Mouse (Mus musculus): ENCODE measurements around the gene Mrpl32.

Mrpl32 gene

DNA sequence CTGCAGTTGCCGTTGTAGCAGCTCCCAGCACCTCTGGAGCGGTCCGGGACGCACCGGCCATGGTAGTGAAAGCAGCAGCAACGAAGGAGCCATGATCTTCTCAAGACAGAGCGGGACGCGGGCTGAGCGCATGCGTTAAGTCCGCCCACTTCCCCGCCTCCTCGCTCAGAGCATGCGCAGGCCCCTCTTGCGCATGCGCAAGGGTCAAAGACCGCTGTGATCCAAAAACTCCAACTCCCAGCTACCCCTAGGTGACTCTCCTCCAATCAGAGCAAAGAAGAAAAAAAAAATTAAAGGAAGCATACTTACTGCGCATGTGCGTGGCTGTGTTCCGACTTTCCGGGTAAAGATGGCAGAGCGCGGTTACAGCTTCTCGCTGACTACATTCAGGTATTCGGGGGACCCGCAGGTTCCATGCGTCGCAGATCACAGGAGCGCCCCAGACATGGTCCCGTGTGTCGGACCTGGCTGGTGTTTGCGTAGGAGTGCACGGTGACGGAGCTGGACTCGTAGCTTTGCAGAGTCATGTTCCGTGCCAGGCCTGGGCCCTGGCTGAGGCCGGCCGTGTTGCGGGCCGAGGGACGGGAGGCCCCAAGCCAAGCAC, at the start of gene Mrpl32, which contains the start of gene Psma2:
Mrpl32 (minus strand) TSS at position 240 of the 604 bp plus-strand sequence.
Psma2 (plus strand) TSS at position 315 of the 604 bp plus-strand sequence.
- in situ Hi-C loops (cut with MboI, MseI), result loop anchor here (25.0 kb wide), 1 partner anchor 451 kb away; no protein-coding TSS in a partner anchor

DNA sequence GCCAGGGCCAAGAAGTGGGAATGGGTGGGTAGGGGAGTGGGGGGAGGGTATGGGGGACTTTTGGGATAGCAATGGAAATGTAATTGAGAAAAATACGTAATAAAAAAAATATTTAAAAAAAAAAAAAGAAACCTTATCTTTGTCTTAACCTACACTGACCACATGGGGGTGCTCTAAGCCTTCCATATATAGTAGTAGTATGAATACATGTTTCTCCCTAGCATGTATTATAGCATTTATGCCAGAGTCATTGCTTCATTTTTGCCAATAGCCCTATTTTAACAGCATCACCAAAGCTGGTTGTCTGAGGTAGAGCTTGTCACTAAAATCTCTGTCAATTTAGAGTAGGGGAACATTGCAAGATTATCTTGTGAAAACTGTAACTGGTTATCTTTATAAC, 36.3 kb upstream of the Mrpl32 start:
- in situ Hi-C loops (cut with MboI, MseI), result loop anchor here (5.0 to 25.0 kb wide), 2 partner anchors 1062 to 1113 kb away; partner anchors contain the start of gene Lyst

DNA sequence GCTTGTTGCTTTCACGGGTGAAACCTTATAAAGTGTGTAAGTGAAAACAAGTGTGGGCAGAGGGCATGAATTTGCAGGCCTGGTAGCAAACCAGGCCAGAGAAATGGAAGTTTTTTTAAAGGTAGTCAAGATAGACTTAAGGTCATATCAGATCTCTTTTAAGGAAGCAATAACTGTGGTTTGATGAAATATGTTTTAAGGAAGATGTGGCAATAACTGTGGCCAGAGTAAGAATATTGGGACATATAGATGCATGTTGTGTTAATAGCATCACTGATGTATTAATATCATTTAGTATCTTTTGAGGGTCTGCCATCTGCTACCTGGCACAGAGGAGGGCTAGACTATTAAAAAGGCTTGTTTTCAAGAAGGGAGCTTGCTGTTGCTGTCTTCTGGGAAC, 27.0 kb upstream of the Mrpl32 start:
- in situ Hi-C loops (cut with MboI, MseI), result loop anchor here (5.0 to 25.0 kb wide), 2 partner anchors 688 to 1053 kb away; partner anchors contain the start of genes B3galnt2 and Lyst

DNA sequence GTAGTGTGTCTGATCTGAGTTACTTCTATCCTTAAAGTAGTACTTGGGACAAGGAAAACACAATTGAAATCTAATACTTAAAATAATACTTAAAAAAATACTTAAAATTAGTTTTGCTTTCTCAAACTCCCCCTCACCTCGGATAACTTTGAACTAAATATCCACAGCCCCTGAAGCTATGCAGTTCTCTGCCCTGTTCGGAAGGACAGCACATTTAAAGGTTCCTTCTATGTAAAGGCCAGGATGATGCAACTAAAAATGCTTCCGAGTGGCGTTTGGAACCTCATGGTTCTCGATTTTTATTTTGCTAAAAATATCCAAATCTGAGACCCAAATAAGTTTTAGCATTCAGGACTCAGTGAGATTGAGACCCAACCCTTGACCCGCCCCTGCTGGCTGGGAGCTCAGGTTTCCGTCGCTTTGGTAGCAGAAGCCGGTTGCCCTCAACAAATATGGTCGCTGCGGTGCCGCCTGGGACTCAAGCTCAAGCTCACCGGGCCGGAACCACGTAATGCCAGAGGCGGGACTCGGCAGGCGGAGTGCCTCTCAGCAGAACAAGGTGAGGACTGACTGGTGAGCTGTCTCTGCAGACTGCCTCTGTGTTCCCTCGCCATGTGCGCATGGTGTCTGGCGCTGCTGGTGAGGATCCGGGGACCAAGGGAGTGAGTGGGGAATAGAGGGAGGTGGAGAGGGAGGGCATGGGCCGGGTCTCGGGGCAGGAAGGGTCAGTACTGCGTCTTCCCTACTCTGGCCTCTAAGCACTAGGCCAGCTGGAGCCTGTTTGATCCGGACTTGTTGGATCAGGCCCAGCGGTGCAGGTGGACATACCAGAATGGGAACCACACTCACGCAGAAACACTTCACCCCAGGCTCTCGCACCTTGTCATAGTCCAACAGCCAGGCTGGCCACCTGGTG, 17.0 kb upstream of the Mrpl32 start, which contains the start of gene AW209491:
AW209491 (plus strand) TSS at position 429 of the 916 bp plus-strand sequence.
- in situ Hi-C loops (cut with MboI, MseI), result loop anchor here (25.0 kb wide), 1 partner anchor 1043 kb away; the partner anchor contains the start of gene Lyst

DNA sequence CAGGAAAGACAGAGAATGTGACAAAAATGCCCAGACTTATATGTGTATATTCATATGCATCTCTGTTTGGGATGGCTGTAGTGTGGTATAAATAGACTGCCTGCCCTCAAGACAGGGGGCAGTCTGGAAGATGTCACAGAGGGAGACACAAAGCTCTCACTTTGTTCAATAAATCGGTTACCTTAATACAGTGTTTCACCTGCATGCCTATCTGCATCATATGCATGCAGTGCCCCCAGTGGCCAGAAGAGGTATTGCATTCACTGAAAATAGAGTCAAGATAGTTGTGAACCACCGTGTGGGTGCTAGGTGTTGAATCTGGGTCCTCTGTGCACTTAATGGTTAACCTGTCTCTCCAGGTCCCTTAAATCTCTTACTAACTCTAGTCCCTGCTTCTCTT, 5.8 kb upstream of the Mrpl32 start:
- in situ Hi-C loops (cut with MboI, MseI), result loop anchor here (25.0 kb wide), 1 partner anchor 456 kb away; no protein-coding TSS in a partner anchor

DNA sequence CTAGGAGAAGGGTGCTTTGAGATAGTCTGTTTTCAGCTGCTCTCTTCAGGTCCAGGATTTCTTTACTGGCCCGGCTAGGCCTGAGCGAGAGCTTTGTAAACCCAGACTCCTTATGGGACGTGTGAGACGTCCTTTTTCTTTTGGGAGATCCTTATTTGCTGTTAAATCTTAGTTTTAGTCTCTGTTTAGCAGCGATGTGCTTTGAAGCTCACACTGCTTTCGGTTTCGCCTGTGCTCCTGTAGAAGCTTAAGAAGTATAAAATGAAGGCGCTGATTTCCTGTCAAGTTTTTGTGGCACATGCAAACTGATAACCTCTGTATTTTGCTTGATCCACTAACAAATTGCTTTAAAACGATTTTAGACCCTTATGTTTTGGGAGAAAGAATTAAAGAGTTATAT, 588 bp upstream of the Mrpl32 start:
- in situ Hi-C loops (cut with MboI, MseI), result loop anchor here (25.0 kb wide), 1 partner anchor 451 kb away; no protein-coding TSS in a partner anchor

DNA sequence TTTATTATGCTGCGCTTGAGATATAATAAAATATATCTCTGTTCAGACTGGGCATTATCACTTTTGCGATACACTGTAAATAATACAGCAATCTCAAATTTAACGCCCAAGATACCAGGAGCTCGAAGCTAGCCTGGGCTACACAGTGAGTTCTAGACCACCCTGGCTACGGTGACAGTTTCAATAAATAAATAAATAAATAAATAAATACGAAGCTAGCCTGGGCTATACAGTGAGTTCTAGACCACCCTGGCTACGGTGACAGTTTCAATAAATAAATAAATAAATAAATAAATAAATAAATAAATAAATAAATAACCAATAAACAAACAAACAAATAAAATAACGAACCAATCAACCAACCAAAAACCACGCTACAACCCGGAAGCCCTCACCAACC, 502 bp downstream of the Mrpl32 start:
- in situ Hi-C loops (cut with MboI, MseI), result loop anchor here (25.0 kb wide), 1 partner anchor 450 kb away; no protein-coding TSS in a partner anchor

DNA sequence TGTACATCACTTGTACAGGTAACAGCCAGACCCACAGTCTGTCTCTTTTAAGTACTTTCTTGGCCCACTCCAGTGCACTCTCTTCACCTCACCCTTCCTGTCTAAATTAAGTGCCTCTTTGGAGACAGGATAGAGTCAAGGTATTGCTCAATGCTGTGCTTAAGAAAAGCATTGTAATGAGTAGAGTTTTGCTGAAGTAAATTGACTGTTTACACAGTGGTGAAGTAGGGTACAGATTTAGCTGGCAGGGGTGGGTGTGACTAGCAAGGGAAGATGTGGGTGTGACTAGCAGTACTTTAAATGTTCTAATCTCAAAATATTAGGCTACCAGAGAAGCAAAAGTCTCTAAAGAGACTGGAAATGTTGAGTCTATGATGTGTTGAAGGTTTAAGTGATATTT, 5.3 kb downstream of the Mrpl32 start:
- in situ Hi-C loops (cut with MboI, MseI), result loop anchor here (25.0 kb wide), 1 partner anchor 445 kb away; no protein-coding TSS in a partner anchor

DNA sequence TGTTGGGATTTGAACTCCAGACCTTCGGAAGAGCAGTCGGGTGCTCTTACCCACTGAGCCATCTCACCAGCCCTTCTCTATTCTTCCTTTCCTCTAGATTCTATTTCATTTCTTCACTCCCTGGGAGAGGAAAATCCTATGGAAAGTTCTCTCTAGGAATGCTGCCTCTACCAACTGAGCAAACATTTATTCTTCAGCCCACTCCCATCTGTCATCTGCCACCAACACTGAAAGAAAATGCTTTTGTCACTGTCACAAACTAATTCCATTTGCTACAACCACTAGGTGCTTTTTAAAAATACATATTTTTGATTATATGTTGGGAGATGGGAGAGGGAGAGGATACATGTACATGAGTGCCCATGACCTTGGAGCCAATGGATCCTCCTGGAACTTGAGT, 10.2 kb downstream of the Mrpl32 start:
- in situ Hi-C loops (cut with MboI, MseI), result loop anchor here (25.0 kb wide), 1 partner anchor 440 kb away; no protein-coding TSS in a partner anchor

DNA sequence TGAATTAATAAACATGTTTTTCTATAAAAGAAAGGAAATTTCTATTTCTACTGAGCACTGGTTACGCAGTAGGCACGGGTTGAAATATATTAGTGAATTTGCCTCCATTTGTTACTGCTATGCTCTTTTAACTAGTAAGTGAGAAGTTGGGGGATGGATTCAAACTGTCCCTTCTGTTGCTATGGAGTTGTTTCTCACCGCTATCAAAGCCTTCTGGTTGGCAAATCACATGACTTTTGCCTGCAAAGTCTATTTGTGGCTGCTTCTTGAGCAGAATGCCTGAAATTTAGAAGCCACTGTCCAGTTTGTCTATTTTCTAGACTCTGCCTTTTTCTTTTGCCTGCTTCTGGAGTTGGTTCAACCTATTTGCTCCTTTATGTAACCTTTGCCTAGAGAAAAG, 32.6 kb downstream of the Mrpl32 start:
- in situ Hi-C loops (cut with MboI, MseI), result loop anchor here (25.0 kb wide), 1 partner anchor 668 kb away; no protein-coding TSS in a partner anchor

DNA sequence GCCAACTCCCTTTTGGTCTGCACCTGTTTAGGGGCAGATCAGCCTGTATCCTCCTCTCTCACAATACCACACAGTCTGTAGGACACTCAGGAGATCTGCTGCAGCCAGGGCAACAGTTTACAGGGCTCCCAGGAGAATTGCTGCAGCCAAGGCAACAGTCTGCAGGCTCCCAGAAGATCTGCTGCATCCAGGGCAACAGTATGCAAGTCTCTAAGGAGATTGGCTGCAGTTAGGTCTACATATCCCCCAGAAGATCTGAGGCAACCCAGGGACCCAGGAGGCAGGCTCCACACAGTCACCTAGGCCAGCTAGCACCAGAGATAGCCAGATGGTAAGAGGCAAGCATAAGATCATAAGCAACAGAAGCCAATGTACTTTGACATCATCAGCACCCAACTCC, 38.8 kb downstream of the Mrpl32 start:
- in situ Hi-C loops (cut with MboI, MseI), result no loop called here

DNA sequence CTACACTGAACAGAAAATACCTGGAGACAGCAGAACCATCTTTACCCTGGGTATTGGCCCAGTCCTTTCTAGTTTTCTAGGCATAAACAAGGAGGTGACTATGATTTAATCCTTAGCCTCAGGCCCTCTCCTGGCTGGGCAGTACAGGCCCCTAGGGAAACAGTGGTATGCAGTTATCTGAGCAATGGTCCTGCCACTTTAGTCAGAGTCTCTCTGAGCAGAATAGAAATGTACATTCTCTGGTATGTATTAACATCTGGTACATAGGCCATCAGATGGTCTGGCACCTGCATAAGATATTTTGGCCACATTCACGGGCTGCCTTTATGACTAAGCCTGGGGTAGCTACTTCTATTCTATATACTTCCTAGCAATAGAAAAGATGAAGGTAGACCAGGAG, 51.6 kb downstream of the Mrpl32 start:
- in situ Hi-C loops (cut with MboI, MseI), result no loop called here

All from regulatory T cell (primary cell).